Mouse (Mus musculus) hindbrain, embryonic 10.5 days (tissue): ENCODE data around the gene 1700001C02Rik. TPM values are rescaled to one million over a fixed set of nuclear protein-coding genes. Genes with fewer than 3 reads are reported as not detected.
A peak's percentile ranks its signal among the peaks of the same experiment; 100 is the strongest.

Source experiments
- DNase-seq: peaks from one replicate; pipeline ENCODE4 v3.0.0-alpha.2; 2017; ENCODE audit warnings: low spot score
- H3K27ac ChIP-seq: fragments of 300-500 bp; sonication (generic); 2 replicates; pipeline ENCODE4 v1.5.1; 2016; ENCODE audit warnings: mild to moderate bottlenecking, moderate library complexity
- H3K27me3 ChIP-seq: fragments of 300-500 bp; sonication (generic); 2 replicates; pipeline ENCODE4 v1.6.1; 2016; ENCODE audit warnings: mild to moderate bottlenecking; ENCODE audit not compliant: poor library complexity, insufficient read depth, severe bottlenecking
- H3K36me3 ChIP-seq: fragments of 300-500 bp; sonication (generic); 2 replicates; pipeline ENCODE4 v1.6.1; 2016; ENCODE audit warnings: mild to moderate bottlenecking, moderate library complexity
- H3K4me1 ChIP-seq: fragments of 300-500 bp; sonication (generic); replicated peaks from 2 replicates; pipeline ENCODE4 v1.6.1; 2016; ENCODE audit warnings: mild to moderate bottlenecking
- H3K4me3 ChIP-seq: fragments of 300-500 bp; sonication (generic); 2 replicates; pipeline ENCODE4 v1.5.1; 2016; ENCODE audit warnings: mild to moderate bottlenecking, moderate library complexity
- H3K9me3 ChIP-seq: fragments of 300-500 bp; sonication (generic); 2 replicates; pipeline ENCODE4 v1.6.1; 2016; ENCODE audit warnings: mild to moderate bottlenecking, moderate library complexity
- WGBS: fragments of 180-500 bp; shearing (Covaris S2); methylation state at CpG from one replicate; pipeline ENCODE4 v1.1.7; 2016; 5-methylcytosine and 5-hydroxymethylcytosine counted together
- polyA plus RNA-seq: library from polyadenylated mRNA; unstranded; fragments of >200 nt; fragmentation: Nextera tagmentation; extraction: Ambion mirVana; gene quantifications from 2 replicates; pipeline ENCODE4 v1.2.1, GENCODE M21; 2016

Gene 1700001C02Rik
- 1.4 TPM in 1 of 2 replicates, not detected in the other for polyA plus RNA-seq

DNA sequence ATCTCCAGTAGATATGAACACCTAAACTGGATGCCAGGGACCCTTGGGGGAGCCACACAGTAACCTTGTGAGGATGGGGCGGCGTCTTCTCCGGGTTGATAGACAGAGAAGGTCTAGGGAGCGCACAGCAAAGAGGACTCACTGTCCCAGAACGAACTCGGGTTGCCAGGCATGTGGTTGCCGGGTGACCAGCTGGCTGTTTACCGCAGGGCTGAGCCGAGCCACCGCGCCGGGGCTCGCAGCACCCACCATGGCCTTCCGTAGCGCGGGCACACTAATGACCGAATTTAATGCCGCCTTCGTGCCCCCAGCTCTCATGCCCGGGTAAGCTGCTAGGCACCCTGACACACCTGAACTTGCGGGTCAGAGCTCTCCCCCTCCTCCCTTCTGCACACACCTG lies at the start of gene 1700001C02Rik:
1700001C02Rik (plus strand) TSS at position 187 of the 400 bp plus-strand sequence.
- whole genome bisulfite sequencing: 9% methylated on average over 21 of the region's 21 CpGs
- H3K36me3 ChIP-seq: no peaks in the 10 kb centered on the region
- H3K9me3 ChIP-seq: no peaks in the 10 kb centered on the region
- peaks cover 46% of the 10 kb centered on the region for H3K4me1 ChIP-seq
- H3K27ac ChIP-seq: peak within 1 kb of the TSS; percentile 66; the same call in 1 of the 2 replicates
- peaks cover 48% of the 10 kb centered on the region for H3K27me3 ChIP-seq
- DNase-seq: peak; percentile 30
- H3K4me3 ChIP-seq: peak within 1 kb of the TSS; percentile 47

DNA sequence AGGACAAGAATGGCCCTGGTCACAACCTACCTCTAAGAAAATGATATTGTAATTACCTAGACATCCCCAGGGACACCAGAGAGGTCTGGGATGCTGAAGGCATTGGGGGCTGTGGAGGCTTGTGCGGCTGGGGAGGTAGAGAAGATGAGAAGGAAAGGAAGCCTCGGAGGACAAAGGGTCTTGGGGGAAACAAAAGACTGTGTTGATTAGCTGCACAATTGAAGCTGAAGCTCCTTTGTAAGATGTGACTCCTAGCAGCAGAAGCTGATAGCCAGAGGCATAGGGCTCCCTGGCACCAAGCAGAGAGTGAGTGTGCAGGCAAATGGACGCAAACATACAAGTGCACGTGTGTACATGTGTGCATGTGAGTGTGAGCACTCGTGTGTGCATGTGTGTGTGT lies 49.2 kb upstream of the 1700001C02Rik start:
- Histone ChIP-seq H3K9me3 (no peaks in the 10 kb centered on the region), H3K4me3 (no peak overlapping the region), H3K36me3 (no peaks in the 10 kb centered on the region), H3K4me1 (peaks cover 16% of the 10 kb centered on the region), H3K27ac (peak overlapping the region; percentile 53; the same call in 1 of the 2 replicates), H3K27me3 (peaks cover 8% of the 10 kb centered on the region; the same call in 1 of the 2 replicates)
- 32% methylated on average over 5 of the region's 5 CpGs for WGBS
- DNase-seq: no peak

DNA sequence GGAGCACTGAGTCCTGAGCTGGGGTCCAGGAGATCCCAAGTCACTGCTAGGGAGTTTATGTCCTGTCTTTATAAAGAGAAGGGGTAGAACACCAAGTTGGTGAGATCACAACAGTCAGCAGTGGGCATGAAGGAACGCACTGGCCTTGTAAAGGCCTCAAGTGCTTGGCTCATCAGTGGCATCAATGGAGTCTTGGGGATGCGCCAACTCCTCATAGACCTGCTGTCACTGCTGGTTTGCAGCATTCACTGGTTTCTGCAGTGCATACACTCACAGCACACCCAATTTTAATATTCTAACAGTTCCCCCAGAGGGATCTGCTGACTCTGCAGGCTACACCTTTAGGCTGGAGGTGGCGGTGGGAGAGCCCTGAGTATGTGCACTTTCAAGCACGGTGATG lies 42.7 kb upstream of the 1700001C02Rik start:
- H3K4me1 ChIP-seq: peaks cover 11% of the 10 kb centered on the region
- 82% methylated on average over 4 of the region's 4 CpGs for WGBS
- no peaks in the 10 kb centered on the region for H3K9me3 ChIP-seq
- 0 out of 2 replicates have a peak, but pooled peaks cover 3% of the 10 kb centered on the region for H3K27me3 ChIP-seq
- no peaks in the 10 kb centered on the region for H3K36me3 ChIP-seq
- no peak for DNase-seq
- H3K27ac ChIP-seq: no peak overlapping the region
- no peak overlapping the region for H3K4me3 ChIP-seq

DNA sequence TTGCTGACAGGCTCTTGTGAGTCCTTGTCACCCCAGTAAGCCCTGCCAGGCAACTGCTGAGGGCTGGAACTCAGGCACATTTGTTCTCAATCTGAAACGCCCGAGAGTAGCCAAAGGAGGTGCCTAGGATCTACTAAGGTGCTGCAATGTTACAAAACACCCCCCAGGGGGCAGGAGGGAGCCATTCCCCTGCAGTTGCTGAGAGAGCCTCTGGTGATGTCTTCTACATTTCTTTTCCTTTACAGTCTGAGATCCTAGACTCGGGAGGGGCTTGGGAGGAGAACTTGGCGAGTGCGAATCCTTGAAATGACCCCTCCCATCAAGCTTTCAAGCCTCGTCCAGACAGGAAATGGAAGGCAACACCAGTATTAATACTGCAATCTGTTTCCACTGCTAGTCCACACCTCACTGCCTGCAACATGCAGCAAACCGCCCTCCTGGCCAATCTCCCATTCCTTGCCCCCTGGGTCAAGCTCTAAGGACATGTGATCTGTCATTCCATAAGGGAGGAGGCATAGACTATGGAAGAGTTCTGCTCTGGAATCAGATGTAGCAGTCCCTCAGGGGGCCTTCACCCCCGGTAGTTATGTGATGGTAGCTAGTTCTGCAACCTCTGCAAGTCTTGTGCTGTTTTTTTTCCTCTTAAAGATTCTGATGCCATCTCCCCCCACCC lies 42.1 kb upstream of the 1700001C02Rik start:
- peak; percentile 49 for DNase-seq
- WGBS: 27% methylated on average over 8 of the region's 8 CpGs

DNA sequence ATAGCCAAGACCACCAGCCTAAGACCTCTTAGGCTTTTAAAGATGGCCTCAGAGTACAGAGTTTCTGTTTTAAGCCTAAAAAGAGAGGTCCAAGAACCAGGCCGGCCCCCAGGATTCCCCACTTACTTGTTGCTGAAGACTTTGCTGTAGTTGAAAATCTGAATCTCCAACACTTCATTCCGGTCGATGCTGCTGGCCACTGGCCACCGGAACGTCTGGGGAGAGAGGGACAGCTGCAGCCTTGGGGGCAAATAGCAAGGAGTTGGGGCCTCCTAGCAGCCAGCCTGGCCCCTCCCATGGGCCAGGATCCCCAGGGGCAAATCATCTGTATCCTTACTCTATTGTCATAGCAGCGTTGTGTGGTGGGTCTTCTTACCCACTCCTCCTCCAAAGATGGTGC lies 38.4 kb upstream of the 1700001C02Rik start:
- H3K27ac ChIP-seq: no peak overlapping the region
- no peaks in the 10 kb centered on the region for H3K9me3 ChIP-seq
- no peak for DNase-seq
- H3K4me3 ChIP-seq: no peak overlapping the region
- 83% methylated on average over 6 of the region's 6 CpGs for WGBS
- H3K27me3 ChIP-seq: no peaks in the 10 kb centered on the region
- peaks cover 11% of the 10 kb centered on the region for H3K4me1 ChIP-seq
- no peaks in the 10 kb centered on the region for H3K36me3 ChIP-seq

More for the DNA sequence above, 42.1 kb upstream of the 1700001C02Rik start:
- 0 out of 2 replicates have a peak, but pooled peaks cover 3% of the 10 kb centered on the region for H3K27me3 ChIP-seq
- H3K4me1 ChIP-seq: peaks cover 11% of the 10 kb centered on the region
- H3K36me3 ChIP-seq: no peaks in the 10 kb centered on the region
- H3K4me3 ChIP-seq: no peak overlapping the region
- no peak overlapping the region for H3K27ac ChIP-seq
- H3K9me3 ChIP-seq: no peaks in the 10 kb centered on the region

DNA sequence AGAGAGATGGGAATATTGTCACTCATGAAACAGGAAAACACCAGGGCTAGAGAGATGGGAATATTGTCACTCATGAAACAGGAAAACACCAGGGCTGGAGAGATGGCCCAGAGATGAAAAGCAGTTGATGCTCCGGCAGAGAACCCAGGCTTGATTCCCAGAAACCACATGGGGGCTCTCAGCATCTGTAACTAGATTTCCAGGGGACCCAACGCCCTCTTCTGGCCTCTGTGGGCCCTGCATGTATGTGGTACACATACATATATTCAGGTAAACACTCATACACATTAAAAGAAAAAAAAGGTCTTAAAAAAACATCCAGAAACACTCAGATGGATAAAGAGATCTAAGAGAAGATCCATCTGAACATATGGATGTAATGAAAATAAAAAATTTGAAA lies 26.9 kb upstream of the 1700001C02Rik start:
- Histone ChIP-seq H3K9me3 (no peaks in the 10 kb centered on the region), H3K27me3 (no peaks in the 10 kb centered on the region), H3K36me3 (no peaks in the 10 kb centered on the region), H3K4me3 (no peak overlapping the region), H3K27ac (no peak overlapping the region), H3K4me1 (no peaks in the 10 kb centered on the region)
- no peak for DNase-seq
- 55% methylated on average over 2 of the region's 2 CpGs for WGBS

DNA sequence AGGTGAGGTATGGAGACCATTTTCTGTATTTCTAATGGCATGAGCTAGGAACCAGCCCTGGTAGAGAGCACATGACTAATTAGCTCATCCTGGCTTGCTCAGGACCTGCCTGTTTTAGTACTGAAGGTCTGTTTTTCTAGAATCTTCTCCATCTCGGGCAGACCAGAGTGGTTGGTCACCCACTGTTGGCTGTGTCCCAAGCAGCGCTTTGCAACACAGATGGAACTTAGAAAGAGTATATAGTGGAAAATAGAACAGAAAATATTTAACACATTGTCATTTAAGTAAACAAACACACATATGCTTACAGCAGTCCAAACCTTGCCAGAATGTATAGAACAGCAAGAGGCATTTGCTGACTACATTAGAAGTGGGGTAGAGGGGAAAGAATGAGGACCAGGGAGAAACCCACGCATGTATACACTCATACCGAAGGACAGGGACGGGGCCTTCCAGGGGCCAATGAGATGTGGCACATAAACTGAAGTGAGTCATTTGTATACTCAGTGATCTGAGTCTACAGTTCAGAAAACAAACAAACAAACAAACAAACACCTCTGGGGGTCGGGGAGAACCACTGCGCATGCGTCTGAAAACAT lies 25.4 kb upstream of the 1700001C02Rik start:
- H3K27me3 ChIP-seq: no peaks in the 10 kb centered on the region
- H3K27ac ChIP-seq: no peak overlapping the region
- no peak overlapping the region for H3K4me3 ChIP-seq
- WGBS: 90% methylated on average over 8 of the region's 8 CpGs
- no peaks in the 10 kb centered on the region for H3K4me1 ChIP-seq
- DNase-seq: no peak
- H3K9me3 ChIP-seq: no peaks in the 10 kb centered on the region
- no peaks in the 10 kb centered on the region for H3K36me3 ChIP-seq

DNA sequence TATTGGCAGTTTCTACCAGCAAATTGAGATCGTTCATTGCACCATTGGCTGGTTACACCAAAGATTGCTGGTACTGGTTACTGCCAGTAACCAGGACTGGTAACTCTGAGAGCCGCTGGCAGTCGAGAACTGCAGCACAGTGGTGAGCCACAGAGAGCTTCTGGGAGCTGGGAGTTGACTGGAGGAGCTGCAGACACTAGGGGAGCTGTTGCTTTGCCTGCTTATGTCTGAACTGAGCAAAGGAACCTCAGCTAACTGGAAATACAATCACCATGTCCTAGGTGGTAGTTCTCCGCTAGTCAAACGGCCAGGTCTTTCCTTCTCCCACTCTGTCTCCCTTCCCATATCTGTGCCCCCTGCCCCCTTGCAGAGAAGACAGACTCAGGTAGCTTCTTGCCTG lies 23.7 kb upstream of the 1700001C02Rik start:
- WGBS: 63% methylated on average over 5 of the region's 5 CpGs
- no peak for DNase-seq
- Histone ChIP-seq H3K9me3 (no peaks in the 10 kb centered on the region), H3K4me3 (no peak overlapping the region), H3K27ac (no peak overlapping the region), H3K36me3 (no peaks in the 10 kb centered on the region), H3K27me3 (no peaks in the 10 kb centered on the region), H3K4me1 (no peaks in the 10 kb centered on the region)

DNA sequence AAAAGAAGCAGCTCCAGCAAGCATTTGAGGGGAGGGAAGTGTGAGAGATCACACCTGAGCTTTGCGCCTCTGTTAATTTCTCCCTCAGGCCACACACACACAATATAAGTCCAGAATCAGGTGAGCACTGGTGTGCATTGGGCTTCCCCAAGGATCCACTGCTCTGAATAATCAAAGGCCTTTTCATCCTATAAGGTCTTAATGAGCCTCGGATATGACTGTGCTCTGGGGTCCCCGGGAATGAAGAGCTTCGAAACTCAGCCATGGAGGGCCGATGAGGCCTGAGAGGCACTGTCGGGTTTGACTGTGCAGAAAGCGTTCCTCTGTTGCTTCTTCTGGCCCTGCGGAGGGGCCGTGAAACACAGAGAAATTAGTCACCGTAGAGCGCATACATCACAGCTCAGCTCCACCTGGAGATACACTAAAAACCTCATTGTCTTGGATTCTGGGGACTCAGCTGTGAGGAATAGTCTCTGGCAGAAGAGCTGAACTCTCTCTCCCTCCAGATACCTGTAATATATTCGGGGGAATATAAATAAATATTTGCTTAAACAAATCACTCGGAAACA lies 21.4 kb upstream of the 1700001C02Rik start:
- Histone ChIP-seq H3K4me3 (no peak overlapping the region), H3K36me3 (no peaks in the 10 kb centered on the region), H3K27ac (no peak overlapping the region), H3K9me3 (no peaks in the 10 kb centered on the region), H3K4me1 (no peaks in the 10 kb centered on the region), H3K27me3 (no peaks in the 10 kb centered on the region)
- no peak for DNase-seq
- 86% methylated on average over 13 of the region's 13 CpGs for WGBS

DNA sequence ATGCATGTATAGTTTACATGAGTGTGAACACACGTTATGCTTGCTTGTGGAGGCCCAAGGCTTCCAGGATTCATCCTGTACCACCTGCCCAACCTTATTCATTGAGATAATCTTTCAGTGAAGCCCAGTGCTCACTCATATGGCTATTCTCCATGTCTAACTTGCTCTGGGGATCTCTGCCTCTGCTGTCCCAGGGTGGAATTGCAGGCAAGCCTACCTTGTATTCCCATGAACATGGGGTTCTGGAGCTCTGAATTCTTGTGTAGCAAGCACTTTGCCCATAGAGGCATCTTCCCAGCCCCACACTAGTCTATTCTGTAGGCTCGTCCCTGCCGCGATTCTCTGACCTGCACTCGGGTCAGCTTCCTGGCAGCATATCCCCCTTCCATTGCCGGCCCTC lies 9.8 kb upstream of the 1700001C02Rik start:
- H3K27ac ChIP-seq: no peak overlapping the region
- peaks cover 6% of the 10 kb centered on the region for H3K27me3 ChIP-seq
- 63% methylated on average over 6 of the region's 6 CpGs for WGBS
- no peaks in the 10 kb centered on the region for H3K9me3 ChIP-seq
- H3K4me3 ChIP-seq: no peak overlapping the region
- no peak for DNase-seq
- H3K4me1 ChIP-seq: peaks cover 25% of the 10 kb centered on the region
- no peaks in the 10 kb centered on the region for H3K36me3 ChIP-seq

DNA sequence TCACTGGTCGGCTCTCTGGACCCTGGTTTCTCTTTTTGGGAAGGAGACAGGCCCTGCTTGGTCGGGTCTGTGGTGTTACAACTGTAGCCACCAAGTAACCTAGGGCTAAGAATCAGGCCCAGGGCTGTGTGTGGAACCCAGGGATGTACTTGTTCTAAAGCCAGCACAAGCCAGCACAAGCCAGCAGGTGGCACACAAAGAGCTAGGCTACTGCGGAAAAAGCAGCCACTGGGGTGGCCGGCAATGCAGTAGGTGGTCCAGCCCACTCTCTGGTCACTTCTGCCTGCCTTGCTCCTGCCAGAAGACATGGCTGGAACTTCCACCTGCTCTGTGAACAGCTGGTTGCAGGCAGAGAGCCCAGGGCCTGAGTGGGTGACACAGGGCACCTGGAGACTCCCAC lies 5.7 kb upstream of the 1700001C02Rik start:
- H3K27me3 ChIP-seq: peaks cover 34% of the 10 kb centered on the region
- WGBS: 43% methylated on average over 4 of the region's 4 CpGs
- H3K4me3 ChIP-seq: no peak overlapping the region
- no peak overlapping the region; the same call in 1 of the 2 replicates for H3K27ac ChIP-seq
- no peaks in the 10 kb centered on the region for H3K36me3 ChIP-seq
- H3K9me3 ChIP-seq: no peaks in the 10 kb centered on the region
- peaks cover 36% of the 10 kb centered on the region for H3K4me1 ChIP-seq
- DNase-seq: peak; percentile 27

DNA sequence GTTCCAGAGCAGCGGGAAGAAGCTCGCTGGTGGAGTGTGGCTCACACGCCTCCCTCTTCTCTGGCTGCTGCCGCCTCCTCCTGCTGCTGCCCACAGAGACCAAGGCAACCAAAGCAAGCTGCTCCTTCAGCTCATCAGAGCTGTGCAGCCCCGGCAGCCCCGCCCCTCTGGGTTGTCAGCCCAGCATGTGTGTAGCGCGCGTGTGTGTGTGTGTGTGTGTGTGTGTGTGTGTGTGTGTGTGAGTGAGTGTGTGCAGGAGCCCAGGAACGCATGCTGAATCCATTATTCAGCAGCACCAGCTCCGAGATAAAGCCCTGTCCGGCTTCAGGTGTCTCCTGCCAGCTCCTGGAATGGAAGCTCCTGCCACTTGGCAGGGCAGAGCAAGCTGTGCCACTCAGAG lies 4.0 kb upstream of the 1700001C02Rik start, which contains the start of gene Otof:
Otof (minus strand) TSS at position 112 of the 400 bp plus-strand sequence.
- Histone ChIP-seq H3K27me3 (peaks cover 51% of the 10 kb centered on the region), H3K9me3 (no peaks in the 10 kb centered on the region), H3K4me1 (peaks cover 43% of the 10 kb centered on the region), H3K27ac (peak within 1 kb of the TSS; percentile 18; the same call in 1 of the 2 replicates), H3K4me3 (no peak within 1 kb of the TSS), H3K36me3 (no peaks in the 10 kb centered on the region)
- peak; percentile 40 for DNase-seq
- 31% methylated on average over 12 of the region's 12 CpGs for WGBS

DNA sequence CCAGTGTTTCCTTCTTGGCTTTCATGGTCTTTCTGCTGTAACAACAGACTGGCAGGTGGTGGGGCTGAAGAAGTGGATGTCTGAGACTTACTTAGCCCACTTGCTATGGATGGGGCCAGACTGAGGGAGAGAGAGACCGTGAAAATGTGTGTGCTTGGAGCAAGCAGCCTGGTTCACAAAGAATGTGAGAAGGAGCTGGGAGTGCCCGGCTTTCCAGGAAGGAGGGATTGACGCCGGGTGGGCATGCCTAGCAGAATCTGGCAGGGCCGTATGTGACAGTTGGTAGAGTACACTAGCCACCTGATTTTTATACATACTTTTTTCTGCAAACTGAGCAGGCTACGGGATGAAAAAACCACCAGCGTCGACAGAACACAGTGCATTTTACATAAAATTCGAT lies 468 bp downstream of the 1700001C02Rik start:
- WGBS: 35% methylated on average over 9 of the region's 9 CpGs
- no peaks in the 10 kb centered on the region for H3K36me3 ChIP-seq
- peak overlapping the region; percentile 66; the same call in 1 of the 2 replicates for H3K27ac ChIP-seq
- peaks cover 48% of the 10 kb centered on the region for H3K27me3 ChIP-seq
- peaks cover 46% of the 10 kb centered on the region for H3K4me1 ChIP-seq
- H3K9me3 ChIP-seq: no peaks in the 10 kb centered on the region
- H3K4me3 ChIP-seq: peak overlapping the region; percentile 47
- no peak for DNase-seq
